Mouse (Mus musculus): ENCODE results near the gene Camta1.

DNA sequence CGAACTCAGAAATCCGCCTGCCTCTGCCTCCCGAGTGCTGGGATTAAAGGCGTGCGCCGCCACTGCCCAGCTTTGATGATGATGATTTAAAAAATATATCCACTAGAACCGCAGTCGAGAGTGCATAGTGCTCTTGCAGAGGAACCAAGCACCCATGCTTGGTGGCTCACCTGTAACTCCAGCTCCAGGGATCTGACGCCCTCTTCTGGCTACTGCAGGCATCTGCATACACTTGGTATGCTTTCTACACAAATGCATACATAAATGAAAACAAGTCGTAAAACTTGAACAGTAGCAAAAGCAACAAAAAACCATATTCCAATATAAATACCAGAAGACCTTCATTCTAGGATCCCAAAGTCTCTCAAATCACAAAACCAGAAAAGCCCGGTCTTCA lies 896.1 kb downstream of the Camta1 start:
- TF ChIP-seq CTCF (IDR thresholded peaks at IDR 0.05; ENCODE audit: low read depth, low read length) = no peak
- no peak for TF ChIP-seq POLR2A (IDR thresholded peaks at IDR 0.05; ENCODE audit: borderline replicate concordance, low read depth, low read length)

All from bone marrow macrophage, adult 2 months (primary cell).